Mouse (Mus musculus) activated CD4-positive, CD25-positive, alpha-beta regulatory T cell, adult 4 months (primary cell): ENCODE data around the gene Ssh1. TPM values are rescaled to one million over a fixed set of nuclear protein-coding genes. Genes with fewer than 3 reads are reported as not detected.

Source experiments
- ATAC-seq: one replicate; pipeline ENCODE4 v1.8.0; 2017
- polyA plus RNA-seq, 2 experiments: library from polyadenylated mRNA; unstranded; fragments of 100-300 nt; shearing (Covaris generic); gene quantifications; one replicate each; pipeline ENCODE4 v1.2.1; 2017

Gene Ssh1
- polyA plus RNA-seq: 10 to 100 TPM; 15.8 to 17.9 TPM

- peak; percentile 8 for ATAC-seq
Observed at GRCm38 (mm10) chr5:113993487-113994465, at the start of gene Ssh1. Gene Ssh1, minus strand, starts transcription at chr5:113993894.

DNA sequence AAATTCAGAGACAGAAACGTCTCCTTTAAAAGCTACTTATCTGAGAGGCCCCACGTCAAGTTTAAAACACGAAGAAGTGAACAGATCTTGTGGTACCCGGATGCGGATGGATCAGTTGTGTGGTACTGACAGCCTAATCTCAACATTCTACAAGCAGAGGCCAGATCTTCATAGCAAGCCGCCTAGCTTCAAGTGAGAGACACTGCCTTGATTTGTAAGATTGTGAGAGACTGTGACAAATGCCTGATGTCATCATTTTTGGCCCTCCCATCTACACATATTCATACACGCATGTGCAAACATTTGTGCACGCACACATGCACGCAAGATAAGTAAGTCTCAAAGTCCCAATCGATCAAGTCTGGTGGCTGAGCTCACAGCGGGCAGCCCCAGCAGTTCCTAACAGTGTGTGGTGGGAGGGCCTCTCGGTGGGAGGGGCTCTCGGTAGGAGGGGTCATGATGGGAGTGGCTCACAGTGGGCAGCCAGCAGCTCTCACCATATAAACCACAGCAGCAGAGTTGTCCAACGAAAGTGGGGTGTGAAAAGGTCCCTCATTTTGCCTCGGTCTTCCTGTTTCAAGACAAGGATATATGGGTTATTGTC, 47.7 kb upstream of the Ssh1 start:
- ATAC-seq: peak; percentile 40

DNA sequence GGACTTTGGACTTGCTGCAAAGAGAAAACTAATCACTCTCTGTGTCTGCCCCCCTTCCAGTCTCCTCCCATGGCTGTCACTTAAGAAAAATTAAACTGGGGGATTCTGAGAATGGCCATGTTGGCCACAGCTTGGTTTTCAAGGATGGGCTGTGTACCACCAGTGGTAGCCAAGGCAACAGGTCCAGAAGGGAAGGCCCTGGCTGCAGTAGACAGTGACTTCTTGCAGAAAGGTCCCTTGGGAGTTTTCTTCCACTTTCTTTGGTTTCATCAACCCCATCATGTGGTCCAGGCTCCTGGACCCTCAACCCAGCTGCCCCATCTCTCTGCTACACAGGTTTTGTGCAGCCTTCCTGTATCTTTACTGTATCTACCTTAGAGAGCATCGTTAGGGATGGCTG, 47.2 kb upstream of the Ssh1 start:
- ATAC-seq: no peak

GRCm38 (mm10) chr5:114040508-114040907, 46.8 kb upstream of the Ssh1 start:
- no peak for ATAC-seq

- no peak for ATAC-seq
Observed at GRCm38 (mm10) chr5:114035111-114035510, 41.4 kb upstream of the Ssh1 start.

DNA sequence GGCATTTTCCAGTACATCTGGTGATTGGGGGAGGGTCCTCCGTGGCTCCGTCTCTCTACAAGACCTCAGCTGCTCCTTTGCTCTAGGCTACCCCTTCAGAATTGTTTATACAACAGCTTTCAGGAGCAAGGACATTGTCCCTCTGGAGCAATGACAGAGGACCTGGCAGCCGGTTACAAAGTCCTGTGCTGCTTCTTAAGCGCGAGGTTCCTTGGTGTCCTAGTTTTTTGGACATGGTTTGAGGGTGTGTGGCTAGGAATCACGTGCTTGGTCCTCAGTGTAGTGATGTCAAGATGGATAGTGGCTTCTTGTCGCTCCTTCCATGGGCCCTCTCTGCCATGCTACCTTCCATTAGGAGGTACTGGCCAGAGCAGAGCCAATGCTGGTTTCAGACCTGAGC, 40.7 kb upstream of the Ssh1 start:
- ATAC-seq: no peak

DNA sequence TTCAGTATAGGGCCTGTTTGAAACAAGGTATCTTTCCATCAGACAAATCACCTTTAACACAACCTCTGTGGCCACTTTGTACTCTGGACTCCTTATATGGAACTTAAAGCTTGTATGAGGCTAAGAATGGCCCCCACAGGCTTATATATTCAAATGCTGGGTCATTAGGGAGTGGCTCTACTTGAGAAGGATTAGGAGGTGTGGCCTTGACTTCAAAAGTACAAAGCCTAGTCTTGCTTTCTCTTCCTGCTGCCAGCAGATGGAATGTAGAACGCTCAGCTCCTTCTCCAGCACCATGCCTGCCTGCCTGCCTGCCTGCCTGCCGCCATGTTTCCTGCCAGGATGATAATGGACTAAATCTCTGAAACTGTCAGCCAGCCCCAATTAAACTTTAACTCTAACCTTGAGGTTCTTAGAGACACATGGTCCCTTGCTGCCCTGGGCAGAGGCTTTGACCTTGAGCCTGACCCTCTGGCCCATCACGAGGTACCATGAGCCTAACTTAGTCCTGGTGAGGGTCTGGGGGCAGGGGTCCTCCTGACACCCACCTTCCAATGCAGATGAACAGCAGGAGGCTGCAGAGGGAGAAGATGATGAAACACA, 38.6 kb upstream of the Ssh1 start:
- no peak for ATAC-seq

GRCm38 (mm10) chr5:114030652-114031051, 37.0 kb upstream of the Ssh1 start:
- no peak for ATAC-seq

DNA sequence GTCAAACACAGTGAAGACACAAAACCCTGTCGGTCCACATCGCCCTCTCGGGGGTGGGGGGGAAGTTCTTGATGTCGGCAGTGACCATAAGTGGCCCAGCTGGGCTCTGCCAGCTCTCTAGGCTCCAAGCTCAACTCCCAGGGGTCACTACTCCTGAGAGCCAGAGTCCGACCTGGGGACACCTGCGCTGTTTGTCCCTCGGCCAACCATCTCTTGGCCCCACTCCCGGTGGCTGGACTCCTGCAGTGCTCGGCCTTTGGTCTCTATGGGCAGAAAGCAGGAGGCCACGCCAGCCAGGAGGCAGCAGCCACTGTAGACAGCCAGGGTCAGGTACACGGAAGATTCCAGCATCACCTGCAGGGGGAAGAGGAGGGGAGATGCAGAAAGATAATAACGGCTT, 34.4 kb upstream of the Ssh1 start:
- no peak for ATAC-seq

- ATAC-seq: no peak
Observed at GRCm38 (mm10) chr5:114027217-114027944, 33.7 kb upstream of the Ssh1 start.

DNA sequence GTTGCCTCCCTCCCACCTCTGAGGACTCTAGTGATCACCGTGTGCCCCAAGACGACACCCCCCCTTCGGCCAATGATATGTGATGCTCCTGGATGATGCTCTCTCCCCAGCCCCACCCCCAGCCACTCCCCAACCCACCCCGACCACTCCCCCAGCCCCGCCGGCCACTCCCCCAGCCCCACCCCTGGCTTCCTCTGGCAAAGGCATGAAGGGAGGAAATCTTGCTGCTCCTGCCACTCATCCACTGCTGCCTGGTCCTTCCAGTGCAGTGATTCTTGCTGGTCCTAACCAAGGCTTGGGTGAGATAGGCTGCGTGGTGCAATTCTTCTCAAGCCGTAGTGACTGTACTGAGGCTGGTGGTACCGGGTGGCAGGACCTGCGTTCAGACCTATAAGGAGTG, 31.2 kb upstream of the Ssh1 start:
- ATAC-seq: no peak

- no peak for ATAC-seq
Observed at GRCm38 (mm10) chr5:114024390-114024789, 30.7 kb upstream of the Ssh1 start.

- no peak for ATAC-seq
Observed at GRCm38 (mm10) chr5:114015121-114015520, 21.4 kb upstream of the Ssh1 start.

GRCm38 (mm10) chr5:114009049-114009448, 15.4 kb upstream of the Ssh1 start:
- ATAC-seq: no peak

DNA sequence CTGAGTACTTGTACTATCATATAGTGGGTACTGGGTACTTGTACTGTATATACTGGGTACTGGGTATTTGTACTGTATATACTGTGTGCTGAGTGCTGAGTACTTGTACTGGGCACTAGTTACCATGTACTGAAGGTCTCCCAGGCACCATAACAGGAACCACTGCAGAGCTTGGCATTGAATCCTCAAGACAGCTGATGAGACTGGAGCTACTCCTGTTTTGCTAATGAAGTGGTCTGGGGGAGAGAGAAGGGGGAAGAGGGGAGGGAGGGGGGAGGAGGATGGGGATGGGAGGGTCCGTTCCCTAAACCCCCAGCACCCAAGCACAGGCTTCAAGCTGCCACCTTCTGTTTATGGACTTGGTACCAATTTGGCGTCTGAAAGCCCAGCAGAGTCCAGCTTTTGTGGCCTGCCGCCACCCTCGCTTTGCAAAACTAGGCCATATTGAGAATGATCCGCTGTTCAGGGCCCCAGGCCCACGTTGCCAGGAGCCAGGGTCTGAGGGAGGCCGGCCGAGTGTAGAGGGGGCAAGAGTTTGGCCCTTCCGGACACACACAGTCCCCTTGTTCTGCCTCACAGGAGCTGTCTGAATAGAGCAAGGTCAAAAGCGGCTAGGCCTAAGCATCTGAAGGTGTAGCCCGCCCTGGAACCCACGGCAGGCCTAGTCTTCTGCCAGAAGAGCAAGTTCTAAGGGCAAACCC, 14.2 kb upstream of the Ssh1 start:
- no peak for ATAC-seq

DNA sequence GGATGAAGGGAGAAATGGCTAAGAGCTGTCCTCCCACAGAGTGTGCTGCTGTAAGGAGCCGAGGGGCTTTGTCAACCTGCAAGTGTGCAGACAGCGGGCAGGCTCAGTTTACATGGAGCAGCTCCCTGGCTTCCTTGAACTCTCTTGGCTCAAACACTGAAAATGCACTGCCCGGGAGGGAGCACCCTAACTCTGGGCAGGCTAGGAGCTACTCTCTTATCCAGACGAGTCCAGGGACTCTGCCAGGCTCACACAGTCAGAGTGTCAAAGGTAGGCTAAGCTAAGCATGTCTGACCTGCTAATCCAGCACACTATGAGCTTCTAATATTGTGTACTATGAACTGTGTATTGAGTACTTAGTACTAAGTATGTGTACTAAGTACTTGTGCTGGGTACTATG, 13.3 kb upstream of the Ssh1 start:
- ATAC-seq: no peak

- ATAC-seq: no peak
Observed at GRCm38 (mm10) chr5:114005100-114005499, 11.4 kb upstream of the Ssh1 start.

DNA sequence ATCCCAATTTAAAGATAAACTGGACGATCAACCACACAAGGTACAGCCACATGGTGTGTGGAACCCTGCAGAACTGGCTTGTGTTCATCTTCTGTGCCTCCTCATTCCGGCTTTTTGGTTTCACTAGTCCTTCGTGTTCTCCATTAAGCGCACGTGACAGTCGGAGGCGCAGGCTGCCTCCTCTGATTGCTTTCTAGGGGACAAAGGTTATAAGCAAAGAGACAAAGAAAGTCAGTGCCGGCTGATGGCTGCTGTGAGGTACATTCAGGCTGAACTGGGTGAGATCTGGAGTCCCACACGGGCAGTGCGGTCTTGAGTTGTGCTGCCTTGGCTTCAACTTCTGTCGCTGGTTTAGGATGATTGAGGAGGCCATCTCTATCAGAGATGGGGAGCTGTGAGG, 10.9 kb upstream of the Ssh1 start:
- no peak for ATAC-seq

DNA sequence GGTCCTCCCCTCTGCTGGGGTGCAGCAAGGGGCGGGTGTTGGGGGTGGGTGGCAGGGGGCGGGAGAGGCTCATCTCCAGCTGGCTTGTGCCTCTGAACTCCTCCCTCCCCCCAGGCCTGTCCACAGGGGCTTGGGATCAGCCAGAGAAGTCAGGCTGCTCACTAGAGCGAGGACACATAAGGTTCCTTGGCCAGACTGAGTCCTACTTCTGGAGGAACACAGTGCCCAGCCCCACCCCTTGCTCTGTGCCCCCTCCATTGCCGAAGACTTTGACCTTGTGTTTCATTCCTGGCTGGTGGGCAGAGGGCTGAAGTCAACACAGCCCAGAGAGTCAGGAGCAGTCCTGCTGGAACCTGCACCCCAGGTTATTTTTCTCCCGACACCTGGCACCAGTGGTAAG, 9.8 kb upstream of the Ssh1 start, which contains the start of gene Dao:
Gene Dao, plus strand, starts transcription at position 162 of the 400 bp plus-strand sequence.
- no peak for ATAC-seq

GRCm38 (mm10) chr5:113999382-113999781, 5.7 kb upstream of the Ssh1 start:
- peak; percentile 66 for ATAC-seq

- ATAC-seq: no peak
Observed at GRCm38 (mm10) chr5:113996458-113996857, 2.8 kb upstream of the Ssh1 start.

- ATAC-seq: peak; percentile 33
Observed at GRCm38 (mm10) chr5:113993031-113993486, 635 bp downstream of the Ssh1 start.
